Mouse (Mus musculus) CD8-positive naive resting alpha-beta T cell, adult 2 months (primary cell): Measurements from ENCODE around the gene Tspo.

ENCODE experiments used
- DNase-seq, 2 experiments: peaks; one replicate each; pipeline ENCODE4 v3.0.0; 2022; ENCODE audit warnings: low read depth in 2 of 2, low spot score in 2 of 2

Gene Tspo

GRCm38 (mm10) chr15:83563327-83563856 is at the start of gene Tspo, which contains the start of gene Mcat:
Gene Tspo, plus strand, starts transcription at chr15:83563592.
Gene Mcat, minus strand, starts transcription at chr15:83563787.
- peak; percentile 42 to 62 for DNase-seq

- DNase-seq = no peak
These were observed 48.4 kb upstream of the Tspo start for GRCm38 (mm10) chr15:83515018-83515417.

GRCm38 (mm10) chr15:83518215-83519048 is 45.0 kb upstream of the Tspo start:
- DNase-seq = peak; percentile 50 to 66

- DNase-seq = no peak
These were observed 42.5 kb upstream of the Tspo start for GRCm38 (mm10) chr15:83520861-83521382.

- DNase-seq = no peak
These were observed 40.2 kb upstream of the Tspo start for GRCm38 (mm10) chr15:83523196-83523595.

GRCm38 (mm10) chr15:83523638-83524332 is 39.6 kb upstream of the Tspo start:
- DNase-seq = no peak

GRCm38 (mm10) chr15:83524333-83524729 is 39.1 kb upstream of the Tspo start:
- no peak for DNase-seq

- peak; percentile 28 to 38 for DNase-seq
These were observed 36.8 kb upstream of the Tspo start, which contains the start of gene Bik for GRCm38 (mm10) chr15:83526424-83527091. Gene Bik, plus strand, starts transcription at chr15:83526862.

GRCm38 (mm10) chr15:83527092-83527437 is 36.3 kb upstream of the Tspo start:
- DNase-seq = peak in 1 of 2 experiments; percentile 14

GRCm38 (mm10) chr15:83527747-83528146 is 35.6 kb upstream of the Tspo start:
- DNase-seq = no peak

- no peak for DNase-seq
These were observed 34.5 kb upstream of the Tspo start for GRCm38 (mm10) chr15:83528892-83529291.

- DNase-seq = no peak
These were observed 33.6 kb upstream of the Tspo start for GRCm38 (mm10) chr15:83529765-83530164.

- no peak for DNase-seq
These were observed 33.2 kb upstream of the Tspo start for GRCm38 (mm10) chr15:83530233-83530632.

- DNase-seq = no peak
These were observed 32.7 kb upstream of the Tspo start for GRCm38 (mm10) chr15:83530688-83531087.

- no peak for DNase-seq
These were observed 31.4 kb upstream of the Tspo start for GRCm38 (mm10) chr15:83531961-83532469.

- no peak for DNase-seq
These were observed 30.8 kb upstream of the Tspo start for GRCm38 (mm10) chr15:83532606-83533005.

- no peak for DNase-seq
These were observed 28.2 kb upstream of the Tspo start for GRCm38 (mm10) chr15:83534960-83535889.

- no peak for DNase-seq
These were observed 27.5 kb upstream of the Tspo start for GRCm38 (mm10) chr15:83535890-83536231.

- no peak for DNase-seq
These were observed 24.5 kb upstream of the Tspo start for GRCm38 (mm10) chr15:83538855-83539254.

- DNase-seq = no peak
These were observed 23.5 kb upstream of the Tspo start for GRCm38 (mm10) chr15:83539905-83540304.
